Mouse (Mus musculus) liver, embryonic 16.5 days (tissue): ENCODE data around the gene Dock9. TPM values are rescaled to one million over a fixed set of nuclear protein-coding genes. Genes with fewer than 3 reads are reported as not detected.

Experiments
- ATAC-seq: fragments of 200-750 bp; cut with Nextera tagmentation; 2 replicates; pipeline ENCODE4 v1.8.0; 2017; ENCODE audit warnings: low read depth, mild to moderate bottlenecking, moderate number of reproducible peaks, moderate library complexity
- H3K27ac ChIP-seq: fragments of 300-500 bp; sonication (generic); 2 replicates; pipeline ENCODE4 v1.5.1; 2014; ENCODE audit warnings: mild to moderate bottlenecking, low read length
- H3K27me3 ChIP-seq: fragments of 300-500 bp; sonication (generic); 2 replicates; pipeline ENCODE4 v1.6.1; 2014; ENCODE audit warnings: low read depth, low read length, mixed read lengths; ENCODE audit not compliant: control insufficient read depth, insufficient read depth
- H3K36me3 ChIP-seq: fragments of 300-500 bp; sonication (generic); 2 replicates; pipeline ENCODE4 v1.6.1; 2014; ENCODE audit warnings: mild to moderate bottlenecking; ENCODE audit not compliant: control insufficient read depth, insufficient read depth
- H3K4me1 ChIP-seq: fragments of 300-500 bp; sonication (generic); 2 replicates; pipeline ENCODE4 v1.6.1; 2014; ENCODE audit warnings: low read depth, low read length, mixed read lengths; ENCODE audit not compliant: control insufficient read depth
- H3K4me2 ChIP-seq: fragments of 300-500 bp; sonication (generic); 2 replicates; pipeline ENCODE4 v1.6.1; 2014; ENCODE audit warnings: low read depth, low read length, mixed read lengths
- H3K4me3 ChIP-seq: fragments of 300-500 bp; sonication (generic); 2 replicates; pipeline ENCODE4 v1.5.1; 2014; ENCODE audit warnings: low read depth, mild to moderate bottlenecking, low read length
- H3K9ac ChIP-seq: fragments of 300-500 bp; sonication (generic); 2 replicates; pipeline ENCODE4 v1.6.1; 2014; ENCODE audit warnings: low read depth, low read length
- H3K9me3 ChIP-seq: fragments of 300-500 bp; sonication (generic); replicated peaks from 2 replicates; pipeline ENCODE4 v1.6.1; 2016; ENCODE audit warnings: low read length; ENCODE audit not compliant: control insufficient read depth
- WGBS: fragments of 180-500 bp; shearing (Covaris S2); extraction: QIAGEN DNeasy Blood & Tissue Kit; methylation state at CpG from one replicate; pipeline ENCODE4 v1.1.7; 2014; ENCODE audit not compliant: insufficient replicate concordance; 5-methylcytosine and 5-hydroxymethylcytosine counted together
- polyA plus RNA-seq: library from polyadenylated mRNA; unstranded; fragments of >200 nt; fragmentation: Nextera tagmentation; extraction: Ambion mirVana; gene quantifications from 2 replicates; pipeline ENCODE4 v1.2.1, GENCODE M21; 2015

Dock9 gene
- polyA plus RNA-seq, 1 experiment from 2014 or later, result 1.6 TPM

- Histone ChIP-seq H3K9me3 (no peaks in the 10 kb centered on the region), H3K4me3 (no peak overlapping the region), H3K27ac (no peak overlapping the region), H3K27me3 (no peaks in the 10 kb centered on the region), H3K4me2 (no peak overlapping the region), H3K4me1 (no peaks in the 10 kb centered on the region), H3K9ac (no peak overlapping the region), H3K36me3 (no peaks in the 10 kb centered on the region)
- 41% methylated on average over 5 of the region's 5 CpGs for WGBS
- ATAC-seq, result no peak
Measured at GRCm38 (mm10) chr14:121516881-121517280, 280.8 kb downstream of the Dock9 start.

- Histone ChIP-seq H3K4me2 (no peak overlapping the region), H3K9ac (no peak overlapping the region), H3K27me3 (peaks cover 26% of the 10 kb centered on the region), H3K27ac (no peak overlapping the region), H3K4me3 (no peak overlapping the region), H3K36me3 (no peaks in the 10 kb centered on the region), H3K9me3 (no peaks in the 10 kb centered on the region), H3K4me1 (no peaks in the 10 kb centered on the region)
- ATAC-seq, result 0 out of 2 replicates have a peak, but pooled peaks have one; percentile 11
- WGBS, result 45% methylated on average over 2 of the region's 2 CpGs
Measured at GRCm38 (mm10) chr14:121508929-121509328, 288.7 kb downstream of the Dock9 start.

GRCm38 (mm10) chr14:121506336-121506735, 291.3 kb downstream of the Dock9 start:
- ATAC-seq, result 0 out of 2 replicates have a peak, but pooled peaks have one; percentile 39
- WGBS, result 5% methylated on average over 6 of the region's 6 CpGs
- no peak overlapping the region for H3K4me3 ChIP-seq
- H3K27ac ChIP-seq, result no peak overlapping the region
- no peaks in the 10 kb centered on the region for H3K4me1 ChIP-seq
- H3K27me3 ChIP-seq, result peaks cover 28% of the 10 kb centered on the region
- H3K36me3 ChIP-seq, result no peaks in the 10 kb centered on the region
- no peak overlapping the region for H3K9ac ChIP-seq
- no peaks in the 10 kb centered on the region for H3K9me3 ChIP-seq
- H3K4me2 ChIP-seq, result no peak overlapping the region

GRCm38 (mm10) chr14:121505485-121505860, 292.2 kb downstream of the Dock9 start:
- no peaks in the 10 kb centered on the region for H3K36me3 ChIP-seq
- H3K27ac ChIP-seq, result no peak overlapping the region
- peak overlapping the region; percentile 39; the same call in 1 of the 2 replicates for H3K4me2 ChIP-seq
- H3K9me3 ChIP-seq, result no peaks in the 10 kb centered on the region
- ATAC-seq, result no peak
- H3K4me3 ChIP-seq, result no peak overlapping the region
- no peaks in the 10 kb centered on the region for H3K4me1 ChIP-seq
- 18% methylated on average over 9 of the region's 9 CpGs for WGBS
- peaks cover 28% of the 10 kb centered on the region for H3K27me3 ChIP-seq
- no peak overlapping the region for H3K9ac ChIP-seq

DNA sequence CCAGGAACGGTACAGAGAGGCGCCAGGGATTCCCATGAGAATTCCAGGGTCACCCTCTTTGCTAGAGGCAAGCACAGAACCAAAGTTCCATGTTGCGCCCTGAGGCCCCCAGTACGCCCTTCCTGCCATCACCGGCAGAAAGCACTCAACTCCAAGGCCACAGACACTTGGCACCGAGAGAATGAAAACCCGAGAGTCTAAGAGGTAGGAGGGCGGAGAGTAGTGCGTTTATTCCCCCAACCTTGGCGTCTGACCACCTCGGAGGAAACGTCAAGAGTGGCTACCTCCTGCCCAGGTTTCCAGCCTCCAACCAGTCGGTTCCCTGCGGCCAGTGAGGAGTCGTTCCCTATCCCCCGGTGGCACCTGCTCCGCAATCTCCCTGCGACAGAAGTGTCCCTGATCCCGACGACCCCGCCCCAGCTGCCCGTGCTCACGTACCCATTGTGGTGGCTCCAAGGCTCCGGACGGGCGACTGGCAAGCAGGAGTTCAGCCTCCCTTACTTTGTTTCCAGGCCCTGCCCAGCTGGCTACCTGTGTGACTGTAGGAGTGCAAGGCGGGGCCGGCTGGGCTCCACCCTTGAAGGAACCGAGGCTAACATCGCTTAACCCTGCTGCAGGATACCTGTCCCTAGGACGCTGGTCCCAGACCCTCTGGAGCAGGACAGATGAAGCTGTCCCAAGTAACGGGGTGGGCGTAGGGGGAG, 292.7 kb downstream of the Dock9 start, which contains the start of gene Slc15a1:
Slc15a1 (minus strand) TSS at position 472 of the 704 bp plus-strand sequence.
- H3K4me3 ChIP-seq, result peak within 1 kb of the TSS; percentile 5; the same call in 1 of the 2 replicates
- H3K36me3 ChIP-seq, result no peaks in the 10 kb centered on the region
- ATAC-seq, result no peak
- H3K27me3 ChIP-seq, result peaks cover 28% of the 10 kb centered on the region
- no peak within 1 kb of the TSS for H3K27ac ChIP-seq
- H3K4me2 ChIP-seq, result peak within 1 kb of the TSS; percentile 39
- no peak within 1 kb of the TSS for H3K9ac ChIP-seq
- WGBS, result 8% methylated on average over 33 of the region's 33 CpGs
- no peaks in the 10 kb centered on the region for H3K4me1 ChIP-seq
- no peaks in the 10 kb centered on the region for H3K9me3 ChIP-seq

DNA sequence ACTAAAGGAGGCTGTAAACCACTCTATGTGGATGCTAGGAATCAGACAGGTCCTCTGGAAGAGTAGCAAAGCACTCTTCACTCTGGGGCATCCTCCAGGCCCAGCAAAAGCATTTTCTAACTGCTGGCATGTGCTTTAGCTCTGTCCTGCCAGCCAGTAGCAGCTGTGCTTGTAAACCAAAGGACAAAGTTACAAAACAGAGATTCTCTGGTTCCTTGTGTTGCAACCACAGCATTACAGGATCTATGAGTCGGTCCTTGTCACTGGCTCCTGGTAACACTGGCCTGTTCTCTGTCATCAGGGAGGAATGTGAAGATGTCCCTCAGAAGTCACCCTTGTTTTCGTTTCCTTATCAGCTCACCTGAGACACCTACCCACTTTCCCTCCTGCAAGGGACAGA, 297.1 kb downstream of the Dock9 start:
- Histone ChIP-seq H3K27me3 (peaks cover 17% of the 10 kb centered on the region), H3K4me3 (no peak overlapping the region), H3K27ac (no peak overlapping the region), H3K36me3 (no peaks in the 10 kb centered on the region), H3K9ac (no peak overlapping the region), H3K4me1 (no peaks in the 10 kb centered on the region), H3K9me3 (no peaks in the 10 kb centered on the region), H3K4me2 (no peak overlapping the region)
- ATAC-seq, result no peak
- 30% methylated on average over 2 of the region's 2 CpGs for WGBS

- Histone ChIP-seq H3K36me3 (no peaks in the 10 kb centered on the region), H3K9ac (no peak overlapping the region), H3K27me3 (peaks cover 9% of the 10 kb centered on the region), H3K9me3 (no peaks in the 10 kb centered on the region), H3K27ac (no peak overlapping the region), H3K4me1 (no peaks in the 10 kb centered on the region), H3K4me3 (no peak overlapping the region), H3K4me2 (no peak overlapping the region)
- no peak for ATAC-seq
- WGBS, result 17% methylated on average over 1 of the region's 1 CpGs
Measured at GRCm38 (mm10) chr14:121499769-121500168, 297.9 kb downstream of the Dock9 start.

GRCm38 (mm10) chr14:121497800-121498199, 299.8 kb downstream of the Dock9 start:
- Histone ChIP-seq H3K9ac (no peak overlapping the region), H3K9me3 (no peaks in the 10 kb centered on the region), H3K27me3 (peaks cover 2% of the 10 kb centered on the region; the same call in 1 of the 2 replicates), H3K4me2 (no peak overlapping the region), H3K27ac (no peak overlapping the region), H3K4me3 (no peak overlapping the region), H3K36me3 (no peaks in the 10 kb centered on the region), H3K4me1 (no peaks in the 10 kb centered on the region)
- 63% methylated on average over 1 of the region's 1 CpGs for WGBS
- no peak for ATAC-seq

- Histone ChIP-seq H3K4me2 (no peak overlapping the region), H3K27me3 (no peaks in the 10 kb centered on the region; the same call in 1 of the 2 replicates), H3K4me1 (no peaks in the 10 kb centered on the region), H3K9ac (no peak overlapping the region), H3K4me3 (no peak overlapping the region), H3K9me3 (no peaks in the 10 kb centered on the region), H3K27ac (no peak overlapping the region), H3K36me3 (no peaks in the 10 kb centered on the region)
- ATAC-seq, result no peak
- WGBS, result 59% methylated on average over 4 of the region's 4 CpGs
Measured at GRCm38 (mm10) chr14:121495741-121496140, 301.9 kb downstream of the Dock9 start.
